Mouse (Mus musculus): ENCODE results near the gene Rtkn2.

The Rtkn2 gene

GRCm38 (mm10) chr10:67996171-67996570 lies 16.8 kb downstream of the Rtkn2 start:
- DNase-seq (ENCODE audit: low spot score): peak; percentile 80

GRCm38 (mm10) chr10:67998116-67998635 lies 18.8 kb downstream of the Rtkn2 start:
- DNase-seq (ENCODE audit: low spot score): peak; percentile 92

GRCm38 (mm10) chr10:67999170-67999569 lies 19.8 kb downstream of the Rtkn2 start:
- DNase-seq (ENCODE audit: low spot score): no peak

GRCm38 (mm10) chr10:68001456-68001855 lies 22.1 kb downstream of the Rtkn2 start:
- no peak for DNase-seq (ENCODE audit: low spot score)

- no peak for DNase-seq (ENCODE audit: low spot score)
These were observed 24.5 kb downstream of the Rtkn2 start for GRCm38 (mm10) chr10:68003651-68004422.

GRCm38 (mm10) chr10:68005404-68005803 lies 26.0 kb downstream of the Rtkn2 start:
- DNase-seq (ENCODE audit: low spot score): no peak

GRCm38 (mm10) chr10:68006491-68006890 lies 27.1 kb downstream of the Rtkn2 start:
- DNase-seq (ENCODE audit: low spot score): no peak

GRCm38 (mm10) chr10:68007103-68007502 lies 27.7 kb downstream of the Rtkn2 start:
- no peak for DNase-seq (ENCODE audit: low spot score)

- DNase-seq (ENCODE audit: low spot score): no peak
These were observed 29.0 kb downstream of the Rtkn2 start for GRCm38 (mm10) chr10:68008198-68008955.

- DNase-seq (ENCODE audit: low spot score): no peak
These were observed 29.9 kb downstream of the Rtkn2 start for GRCm38 (mm10) chr10:68009301-68009700.

- DNase-seq (ENCODE audit: low spot score): no peak
These were observed 30.5 kb downstream of the Rtkn2 start for GRCm38 (mm10) chr10:68009867-68010266.

GRCm38 (mm10) chr10:68013137-68013536 lies 33.8 kb downstream of the Rtkn2 start:
- peak; percentile 55 for DNase-seq (ENCODE audit: low spot score)

GRCm38 (mm10) chr10:68020755-68021154 lies 41.4 kb downstream of the Rtkn2 start:
- no peak for DNase-seq (ENCODE audit: low spot score)

GRCm38 (mm10) chr10:68025660-68026059 lies 46.3 kb downstream of the Rtkn2 start:
- no peak for DNase-seq (ENCODE audit: low spot score)

GRCm38 (mm10) chr10:68028327-68029080 lies 49.1 kb downstream of the Rtkn2 start:
- no peak for DNase-seq (ENCODE audit: low spot score)

GRCm38 (mm10) chr10:68029081-68029626 lies 49.8 kb downstream of the Rtkn2 start:
- no peak for DNase-seq (ENCODE audit: low spot score)

GRCm38 (mm10) chr10:68030027-68030426 lies 50.7 kb downstream of the Rtkn2 start:
- no peak for DNase-seq (ENCODE audit: low spot score)

- DNase-seq (ENCODE audit: low spot score): no peak
These were observed 56.5 kb downstream of the Rtkn2 start for GRCm38 (mm10) chr10:68035707-68036367.

GRCm38 (mm10) chr10:68036368-68036980 lies 57.1 kb downstream of the Rtkn2 start:
- no peak for DNase-seq (ENCODE audit: low spot score)

- DNase-seq (ENCODE audit: low spot score): peak; percentile 41
These were observed 59.7 kb downstream of the Rtkn2 start for GRCm38 (mm10) chr10:68038997-68039624.

Measured in retina, embryonic 14.5 days (tissue).